Mouse (Mus musculus) embryonic fibroblast, embryonic 13.5 days (primary cell): ENCODE measurements around the gene Pknox2. TPM values are rescaled to one million over a fixed set of nuclear protein-coding genes. Genes with fewer than 3 reads are reported as not detected.

ENCODE experiments used
- H3K27ac ChIP-seq: 2 replicates; pipeline ENCODE4 v1.5.1; 2012; ENCODE audit warnings: low read length, control low read depth, inconsistent platforms; ENCODE audit not compliant: insufficient read depth
- H3K4me1 ChIP-seq: 2 replicates; pipeline ENCODE4 v1.6.1; 2011; ENCODE audit warnings: low read length; ENCODE audit not compliant: control insufficient read depth, insufficient read depth
- H3K4me3 ChIP-seq: 2 replicates; pipeline ENCODE4 v1.5.1; 2011; ENCODE audit warnings: mild to moderate bottlenecking, control low read depth, low read length; ENCODE audit not compliant: insufficient read depth
- CTCF ChIP-seq: IDR thresholded peaks from 2 replicates; pipeline ENCODE4 v1.5.1; 2011; ENCODE audit warnings: mild to moderate bottlenecking, control low read depth, low read length, moderate library complexity, borderline replicate concordance; ENCODE audit not compliant: insufficient read depth
- POLR2A ChIP-seq: IDR thresholded peaks from 2 replicates; pipeline ENCODE4 v1.6.1; 2011; ENCODE audit warnings: low read depth, mild to moderate bottlenecking, control low read depth, low read length, moderate library complexity
- polyA plus RNA-seq: library from polyadenylated mRNA; stranded (reverse); fragments of >200 nt; gene quantifications from 2 replicates; pipeline ENCODE4 v1.2.4, GENCODE M21; 2011; ENCODE audit warnings: low read depth; ENCODE audit not compliant: missing spikeins, insufficient read length

The Pknox2 gene
- polyA plus RNA-seq, 1 experiment = 23.7 TPM

- TF ChIP-seq POLR2A (no peak), CTCF (no peak)
Observed at GRCm38 (mm10) chr9:37143046-37143931, 3.9 kb downstream of the Pknox2 start.

GRCm38 (mm10) chr9:37142107-37142506 is 5.1 kb downstream of the Pknox2 start:
- no peak for TF ChIP-seq POLR2A
- no peak for TF ChIP-seq CTCF
- Histone ChIP-seq H3K4me1 (peaks cover 17% of the 10 kb centered on the region), H3K27ac (no peak overlapping the region), H3K4me3 (no peak overlapping the region)

More at GRCm38 (mm10) chr9:37143046-37143931, 3.9 kb downstream of the Pknox2 start:
- Histone ChIP-seq H3K4me3 (no peak overlapping the region), H3K4me1 (peaks cover 17% of the 10 kb centered on the region), H3K27ac (no peak overlapping the region)

DNA sequence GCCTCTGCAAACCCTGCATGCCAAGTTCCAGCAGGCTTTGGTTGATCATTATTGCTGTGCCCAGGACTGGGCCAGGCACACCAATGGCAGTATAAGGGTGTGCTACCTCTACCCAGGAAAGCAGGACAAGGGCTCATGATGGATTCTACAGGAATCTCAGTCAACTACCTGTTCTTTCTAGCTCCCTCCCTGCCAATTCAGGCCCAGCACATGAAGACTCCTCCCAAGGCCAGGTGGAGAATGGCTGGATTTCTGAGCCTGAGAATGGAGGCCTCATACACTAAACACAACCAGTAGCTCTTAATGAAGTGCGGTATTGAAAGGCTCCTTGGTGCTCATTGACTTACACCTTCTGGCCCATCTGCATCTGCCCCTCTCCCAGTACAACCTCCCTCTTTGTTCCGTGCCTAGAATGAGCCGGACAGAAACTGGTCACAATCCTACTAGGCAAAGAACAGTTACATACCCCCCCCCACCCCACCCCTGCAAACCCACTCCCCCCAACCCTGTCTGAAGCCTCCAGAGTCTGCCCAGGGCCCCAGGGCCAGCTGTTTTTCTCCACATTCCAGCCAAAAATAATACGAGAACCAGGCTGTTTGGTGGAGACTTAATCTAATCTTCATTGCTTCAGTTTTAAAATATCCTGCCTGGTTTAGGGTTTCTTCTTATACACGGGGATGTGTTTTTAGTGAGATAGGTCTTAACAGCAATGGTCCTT is 6.6 kb downstream of the Pknox2 start:
- peaks cover 17% of the 10 kb centered on the region for H3K4me1 ChIP-seq
- no peak for TF ChIP-seq CTCF
- TF ChIP-seq POLR2A = no peak
- H3K27ac ChIP-seq = no peak overlapping the region
- no peak overlapping the region for H3K4me3 ChIP-seq

DNA sequence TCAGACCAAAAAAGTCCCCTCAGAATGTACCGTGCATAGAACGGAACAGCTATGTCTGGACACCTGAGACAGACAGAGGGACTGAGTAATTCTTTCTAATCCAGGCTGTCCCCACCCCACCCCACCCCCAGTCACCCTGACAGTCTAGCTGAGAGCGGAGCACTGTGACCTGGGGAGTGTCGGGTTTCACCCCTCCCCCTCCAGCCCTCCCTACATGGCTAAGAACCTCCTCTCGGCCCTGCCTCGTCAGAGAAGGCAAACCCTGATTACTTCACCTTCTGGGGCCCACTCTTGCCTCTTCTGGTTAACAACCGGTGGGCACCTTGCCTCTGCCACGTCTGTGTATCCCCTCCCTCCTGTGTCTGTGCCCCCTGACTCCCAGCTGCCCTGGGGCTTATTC is 7.7 kb downstream of the Pknox2 start:
- Histone ChIP-seq H3K27ac (no peak overlapping the region), H3K4me3 (no peak overlapping the region), H3K4me1 (peaks cover 17% of the 10 kb centered on the region)
- TF ChIP-seq CTCF = no peak
- TF ChIP-seq POLR2A = no peak

DNA sequence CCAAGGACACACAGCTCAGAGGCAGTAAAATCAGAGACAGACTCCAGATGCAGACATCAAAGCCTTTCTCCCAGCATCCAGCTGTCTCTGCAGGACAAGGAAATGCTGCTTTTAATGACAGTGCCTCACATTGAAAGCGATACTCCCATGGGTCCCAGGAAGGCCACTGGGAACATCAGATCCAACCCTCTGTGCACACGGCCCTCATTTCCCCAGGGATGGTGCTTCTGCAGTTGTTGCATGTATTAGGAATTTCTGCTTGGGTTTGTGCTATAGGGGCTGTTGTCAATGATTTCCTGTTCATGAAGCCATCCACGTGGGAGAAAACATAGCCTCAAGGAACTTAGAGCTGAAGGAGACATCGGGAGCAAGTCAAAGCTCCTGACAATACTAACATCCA is 8.3 kb downstream of the Pknox2 start:
- peaks cover 17% of the 10 kb centered on the region for H3K4me1 ChIP-seq
- H3K27ac ChIP-seq = no peak overlapping the region
- H3K4me3 ChIP-seq = no peak overlapping the region
- no peak for TF ChIP-seq POLR2A
- TF ChIP-seq CTCF = no peak

GRCm38 (mm10) chr9:37136340-37136739 is 10.9 kb downstream of the Pknox2 start:
- no peak overlapping the region for H3K27ac ChIP-seq
- TF ChIP-seq POLR2A = no peak
- no peak for TF ChIP-seq CTCF
- no peak overlapping the region for H3K4me3 ChIP-seq
- H3K4me1 ChIP-seq = peaks cover 8% of the 10 kb centered on the region

GRCm38 (mm10) chr9:37133495-37133894 is 13.7 kb downstream of the Pknox2 start:
- no peaks in the 10 kb centered on the region for H3K4me1 ChIP-seq
- TF ChIP-seq POLR2A (no peak), CTCF (no peak)

GRCm38 (mm10) chr9:37129046-37129445 is 18.2 kb downstream of the Pknox2 start:
- Histone ChIP-seq H3K27ac (no peak overlapping the region), H3K4me1 (no peaks in the 10 kb centered on the region), H3K4me3 (no peak overlapping the region)
- TF ChIP-seq CTCF = no peak
- TF ChIP-seq POLR2A = no peak

More at GRCm38 (mm10) chr9:37133495-37133894, 13.7 kb downstream of the Pknox2 start:
- no peak overlapping the region for H3K27ac ChIP-seq
- H3K4me3 ChIP-seq = no peak overlapping the region

DNA sequence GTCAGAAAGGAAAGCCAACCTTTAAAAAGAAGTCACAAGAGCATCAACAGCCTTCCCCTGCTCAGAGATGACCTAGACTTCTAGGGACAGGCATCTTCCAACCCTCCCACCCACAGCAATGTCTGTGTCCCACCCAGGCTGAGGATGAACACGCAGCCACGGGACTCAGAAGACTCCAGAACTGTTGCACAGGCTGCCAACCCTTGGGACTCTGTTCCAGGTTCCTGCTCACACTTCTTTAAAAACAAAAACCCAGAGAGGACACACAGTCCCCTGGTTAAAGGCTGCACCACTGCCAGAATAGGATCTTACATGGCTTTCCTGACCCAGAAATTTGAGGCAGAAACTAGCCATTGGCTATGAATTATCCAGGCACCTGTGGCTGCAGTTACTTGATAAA is 21.0 kb downstream of the Pknox2 start:
- no peak overlapping the region for H3K4me3 ChIP-seq
- TF ChIP-seq POLR2A (no peak), CTCF (no peak)
- H3K27ac ChIP-seq = no peak overlapping the region
- no peaks in the 10 kb centered on the region for H3K4me1 ChIP-seq

GRCm38 (mm10) chr9:37124696-37125480 is 22.3 kb downstream of the Pknox2 start:
- H3K27ac ChIP-seq = no peak overlapping the region
- H3K4me1 ChIP-seq = no peaks in the 10 kb centered on the region
- no peak overlapping the region for H3K4me3 ChIP-seq
- TF ChIP-seq POLR2A (no peak), CTCF (peak; percentile 24; the same call in 1 of the 2 replicates)
